Mouse (Mus musculus) limb, embryonic 14.5 days (tissue): ENCODE data around the gene Ttc32. TPM values are rescaled to one million over a fixed set of nuclear protein-coding genes. Genes with fewer than 3 reads are reported as not detected.
A peak's percentile ranks its signal among the peaks of the same experiment; 100 is the strongest.

Source experiments
- ATAC-seq: fragments of 200-750 bp; cut with Nextera tagmentation; 2 replicates; pipeline ENCODE4 v1.8.0; 2017; ENCODE audit warnings: low read depth, moderate number of reproducible peaks, moderate TSS enrichment; ENCODE audit not compliant: low FRiP score
- DNase-seq: peaks from one replicate; pipeline ENCODE4 v3.0.0-alpha.2; 2015; ENCODE audit warnings: low spot score
- H3K27ac ChIP-seq: fragments of 300-500 bp; sonication (generic); replicated peaks from 2 replicates; pipeline ENCODE4 v1.5.1; 2014; ENCODE audit warnings: low read depth, mild to moderate bottlenecking, low read length, moderate library complexity, mixed read lengths
- H3K27me3 ChIP-seq: fragments of 300-500 bp; sonication (generic); 2 replicates; pipeline ENCODE4 v1.6.1; 2014; ENCODE audit warnings: low read length, mixed read lengths; ENCODE audit not compliant: control insufficient read depth, insufficient read depth
- H3K36me3 ChIP-seq: fragments of 300-500 bp; sonication (generic); 2 replicates; pipeline ENCODE4 v1.6.1; 2014; ENCODE audit warnings: mild to moderate bottlenecking, low read length, moderate library complexity, mixed read lengths; ENCODE audit not compliant: control insufficient read depth, insufficient read depth
- H3K4me1 ChIP-seq: fragments of 300-500 bp; sonication (generic); 2 replicates; pipeline ENCODE4 v1.6.1; 2014; ENCODE audit warnings: antibody characterized with exemption, low read length, mixed read lengths; ENCODE audit not compliant: control insufficient read depth, insufficient read depth
- H3K4me2 ChIP-seq: fragments of 300-500 bp; sonication (generic); replicated peaks from 2 replicates; pipeline ENCODE4 v1.6.1; 2014; ENCODE audit warnings: low read depth, mild to moderate bottlenecking, low read length, moderate library complexity; ENCODE audit not compliant: severe bottlenecking
- H3K4me3 ChIP-seq: fragments of 300-500 bp; sonication (generic); replicated peaks from 2 replicates; pipeline ENCODE4 v1.5.1; 2014; ENCODE audit warnings: low read length
- H3K9ac ChIP-seq: fragments of 300-500 bp; sonication (generic); 2 replicates; pipeline ENCODE4 v1.6.1; 2014; ENCODE audit warnings: mild to moderate bottlenecking, low read depth, low read length, moderate library complexity; ENCODE audit not compliant: severe bottlenecking
- H3K9me3 ChIP-seq: fragments of 300-500 bp; sonication (generic); 2 replicates; pipeline ENCODE4 v1.6.1; 2016; ENCODE audit warnings: low read length; ENCODE audit not compliant: control insufficient read depth
- POLR2A ChIP-seq: fragments of 200-500 bp; IDR thresholded peaks from 2 replicates; pipeline ENCODE4 v1.8.0; 2012; ENCODE audit warnings: inconsistent platforms, mild to moderate bottlenecking, moderate library complexity, borderline replicate concordance; ENCODE audit not compliant: insufficient read depth, insufficient read length; ENCODE audit errors: extremely low read depth
- WGBS: fragments of 180-500 bp; shearing (Covaris S2); extraction: QIAGEN DNeasy Blood & Tissue Kit; methylation state at CpG from one replicate; pipeline ENCODE4 v1.1.7; 2014; 5-methylcytosine and 5-hydroxymethylcytosine counted together
- polyA plus RNA-seq, 2 experiments: library from polyadenylated mRNA; depleted of rRNA in 1 of 2; stranded (reverse) in 1 of 2; unstranded in 1 of 2; fragments of >200 nt; fragmentation: Nextera tagmentation in 1 of 2; extraction: Ambion mirVana in 1 of 2; gene quantifications; 2 replicates each; pipeline versions ENCODE4 v1.2.1 to v1.2.3; 2012 to 2014

Gene Ttc32
- polyA plus RNA-seq, 2 experiments = 8.4 to 13.4 TPM

DNA sequence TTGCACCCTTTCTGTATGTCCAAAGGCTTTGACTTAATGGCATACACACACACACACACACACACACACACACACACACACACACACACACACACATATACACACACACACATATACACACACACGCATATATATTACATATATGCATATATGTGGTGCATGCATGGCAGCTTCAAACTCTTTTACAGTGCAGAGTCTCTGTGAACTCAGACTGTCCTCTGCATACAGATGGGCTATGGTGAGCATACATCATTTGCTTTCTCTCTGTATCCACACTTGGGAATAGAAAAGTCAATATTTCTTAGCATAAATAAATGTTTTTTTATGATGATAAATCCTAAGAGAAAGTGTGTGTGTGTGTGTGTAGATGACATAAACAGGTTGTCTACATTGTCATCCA is 41.3 kb downstream of the Ttc32 start:
- no peaks in the 10 kb centered on the region for H3K27me3 ChIP-seq
- no peak overlapping the region for H3K9ac ChIP-seq
- no peak for TF ChIP-seq POLR2A
- H3K36me3 ChIP-seq = no peaks in the 10 kb centered on the region
- DNase-seq = no peak
- no peak for ATAC-seq
- no peak overlapping the region for H3K4me3 ChIP-seq
- no peak overlapping the region for H3K27ac ChIP-seq
- H3K4me2 ChIP-seq = no peak overlapping the region
- H3K4me1 ChIP-seq = no peaks in the 10 kb centered on the region; the same call in 1 of the 2 replicates
- no peaks in the 10 kb centered on the region for H3K9me3 ChIP-seq
- 100% methylated on average over 1 of the region's 1 CpGs for WGBS

GRCm38 (mm10) chr12:9071493-9071892 is 41.7 kb downstream of the Ttc32 start:
- ATAC-seq = no peak
- no peaks in the 10 kb centered on the region for H3K27me3 ChIP-seq

GRCm38 (mm10) chr12:9077554-9078125 is 47.8 kb downstream of the Ttc32 start:
- no peak for TF ChIP-seq POLR2A
- Histone ChIP-seq H3K27ac (no peak overlapping the region), H3K4me2 (no peak overlapping the region), H3K4me3 (no peak overlapping the region), H3K9ac (no peak overlapping the region), H3K27me3 (no peaks in the 10 kb centered on the region), H3K9me3 (no peaks in the 10 kb centered on the region), H3K36me3 (no peaks in the 10 kb centered on the region), H3K4me1 (no peaks in the 10 kb centered on the region)
- 89% methylated on average over 3 of the region's 3 CpGs for WGBS
- DNase-seq (no peak), ATAC-seq (no peak)

More at GRCm38 (mm10) chr12:9071493-9071892, 41.7 kb downstream of the Ttc32 start:
- peak; percentile 64 for DNase-seq
- Histone ChIP-seq H3K9ac (no peak overlapping the region), H3K4me3 (no peak overlapping the region), H3K27ac (no peak overlapping the region), H3K36me3 (no peaks in the 10 kb centered on the region), H3K4me2 (no peak overlapping the region), H3K9me3 (no peaks in the 10 kb centered on the region), H3K4me1 (no peaks in the 10 kb centered on the region; the same call in 1 of the 2 replicates)
- no peak for TF ChIP-seq POLR2A
- WGBS = 32% methylated on average over 4 of the region's 4 CpGs

DNA sequence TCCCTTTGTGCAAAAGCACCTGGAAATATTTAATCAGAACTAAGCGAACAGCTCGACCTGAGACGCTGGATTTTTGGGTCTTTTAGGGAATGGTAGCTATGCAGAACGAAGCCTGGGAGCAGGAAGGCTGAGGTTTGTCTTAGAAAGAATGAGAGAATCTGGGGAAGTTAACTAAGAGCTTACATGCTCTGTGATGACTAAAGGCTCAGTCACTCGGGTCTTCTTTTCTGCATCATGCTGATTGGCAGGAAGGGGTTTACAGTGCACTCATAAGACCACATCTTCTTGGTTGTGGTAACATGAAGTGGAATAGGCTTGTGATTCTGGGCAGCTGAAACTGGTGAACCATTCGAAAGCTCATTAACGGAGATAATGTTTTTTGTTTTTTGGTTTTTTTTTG is 60.4 kb downstream of the Ttc32 start:
- no peak overlapping the region for H3K9ac ChIP-seq
- no peak overlapping the region for H3K4me3 ChIP-seq
- TF ChIP-seq POLR2A = no peak
- WGBS = 64% methylated on average over 7 of the region's 7 CpGs
- H3K4me1 ChIP-seq = no peaks in the 10 kb centered on the region
- no peak for ATAC-seq
- no peaks in the 10 kb centered on the region for H3K36me3 ChIP-seq
- no peaks in the 10 kb centered on the region for H3K9me3 ChIP-seq
- no peak overlapping the region for H3K4me2 ChIP-seq
- no peaks in the 10 kb centered on the region for H3K27me3 ChIP-seq
- no peak for DNase-seq
- H3K27ac ChIP-seq = no peak overlapping the region

Other genes starting within 250 kb of the Ttc32 start
- 619 and 677 TPM in 2 replicates for gene Laptm4a, start 108.3 kb upstream of the Ttc32 start, polyA plus RNA-seq (2012; rRNA removed)
- gene Laptm4a, start 108.3 kb upstream of the Ttc32 start, polyA plus RNA-seq (2014; fragmentation: Nextera tagmentation; extraction: Ambion mirVana) = 358 and 364 TPM in 2 replicates
- 75.9 and 93.4 TPM in 2 replicates for gene Matn3, start 82.1 kb upstream of the Ttc32 start, polyA plus RNA-seq (2012; rRNA removed)
- gene Matn3, start 82.1 kb upstream of the Ttc32 start, polyA plus RNA-seq (2014; fragmentation: Nextera tagmentation; extraction: Ambion mirVana) = 30.3 and 34.3 TPM in 2 replicates
- gene Wdr35, start 56.1 kb upstream of the Ttc32 start, polyA plus RNA-seq (2012; rRNA removed) = 16.7 and 18.8 TPM in 2 replicates
- gene Wdr35, start 56.1 kb upstream of the Ttc32 start, polyA plus RNA-seq (2014; fragmentation: Nextera tagmentation; extraction: Ambion mirVana) = 17.8 and 22.3 TPM in 2 replicates